Mouse (Mus musculus) spleen, postnatal 10 days (tissue): ENCODE measurements around the gene Cnot2.

Source experiments
- DNase-seq, 2 experiments: peaks; one replicate each; pipeline ENCODE4 v3.0.0; 2021 to 2022; ENCODE audit warnings: low spot score in 2 of 2

Cnot2 gene

GRCm38 (mm10) chr10:116562731-116563480 lies 18.4 kb downstream of the Cnot2 start:
- DNase-seq = no peak

DNA sequence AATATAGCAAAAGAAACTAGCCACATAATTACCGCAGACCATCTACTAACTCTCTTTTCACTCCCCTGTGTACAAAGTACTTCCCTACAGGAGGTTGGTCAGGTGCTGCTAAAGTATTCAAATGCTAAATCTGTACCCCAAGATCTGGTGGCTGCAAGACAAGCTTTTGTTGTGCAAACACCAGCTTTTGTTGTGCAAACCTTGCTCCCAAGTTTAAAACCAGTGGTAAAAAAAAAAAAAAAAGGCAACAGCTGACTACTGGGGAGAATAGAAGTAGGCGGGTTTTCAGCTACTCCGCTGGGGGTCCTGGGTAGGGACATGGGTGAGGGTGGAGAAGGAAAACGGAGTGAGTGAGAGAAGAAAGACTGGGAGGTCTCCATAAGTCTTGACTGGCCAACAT lies 19.1 kb downstream of the Cnot2 start:
- no peak for DNase-seq

- no peak for DNase-seq
Observed at GRCm38 (mm10) chr10:116559171-116559570, 22.1 kb downstream of the Cnot2 start.

DNA sequence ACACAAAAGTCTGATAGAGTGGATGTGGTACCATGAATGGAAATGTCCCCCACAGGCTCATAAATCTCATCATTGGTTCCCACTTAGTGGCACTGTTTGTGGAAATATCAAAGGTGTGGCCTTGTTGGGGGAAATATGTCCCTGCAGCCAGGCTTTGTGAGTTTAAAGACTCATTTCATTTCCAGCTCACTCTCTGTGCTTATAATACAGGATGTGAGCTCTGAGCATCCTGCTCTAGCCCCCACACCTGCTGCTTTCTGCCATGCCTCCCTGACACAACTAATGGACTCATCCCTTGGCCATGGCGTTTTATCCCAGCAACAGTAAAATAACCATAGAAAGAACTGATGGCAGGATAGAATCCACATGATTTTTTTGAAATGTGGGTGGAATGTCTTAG lies 24.1 kb downstream of the Cnot2 start:
- DNase-seq = no peak

DNA sequence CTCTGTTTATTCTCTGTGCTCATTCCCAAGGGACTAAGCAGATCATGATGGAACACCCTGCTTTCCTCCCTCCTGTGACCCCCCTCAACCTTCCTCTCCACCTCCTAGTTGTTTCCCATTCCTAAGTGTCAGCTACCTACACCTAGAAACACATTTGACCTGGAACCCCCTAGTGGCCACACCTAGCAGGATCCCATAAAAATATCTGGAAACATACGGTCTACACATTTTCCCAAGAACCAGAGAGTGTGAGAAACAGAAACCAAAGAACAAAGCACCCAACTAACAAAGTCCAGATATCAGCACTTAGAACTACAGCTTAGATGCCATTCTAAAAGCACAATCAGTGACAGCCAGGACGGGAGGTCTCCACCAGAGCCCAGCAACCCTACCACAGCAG lies 26.9 kb downstream of the Cnot2 start:
- no peak for DNase-seq

DNA sequence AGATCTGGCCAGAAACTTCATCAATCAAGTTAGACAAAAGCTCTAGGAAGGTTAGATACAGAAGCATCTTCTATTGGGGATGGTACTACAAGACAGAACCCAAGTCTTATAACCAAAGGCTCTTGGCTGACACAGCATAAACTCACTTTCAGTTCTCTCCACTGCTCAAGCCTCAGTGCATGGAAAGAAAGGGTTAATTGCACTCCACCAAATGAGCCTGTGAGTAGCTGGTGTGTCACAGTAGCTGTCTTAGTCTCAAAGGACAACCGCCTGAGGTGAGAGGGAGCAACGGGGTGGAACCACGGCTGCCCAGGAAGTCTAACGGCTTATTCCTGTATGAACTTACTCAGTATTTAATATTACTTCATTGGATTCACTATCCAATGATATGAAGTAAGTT lies 33.4 kb downstream of the Cnot2 start:
- no peak for DNase-seq

DNA sequence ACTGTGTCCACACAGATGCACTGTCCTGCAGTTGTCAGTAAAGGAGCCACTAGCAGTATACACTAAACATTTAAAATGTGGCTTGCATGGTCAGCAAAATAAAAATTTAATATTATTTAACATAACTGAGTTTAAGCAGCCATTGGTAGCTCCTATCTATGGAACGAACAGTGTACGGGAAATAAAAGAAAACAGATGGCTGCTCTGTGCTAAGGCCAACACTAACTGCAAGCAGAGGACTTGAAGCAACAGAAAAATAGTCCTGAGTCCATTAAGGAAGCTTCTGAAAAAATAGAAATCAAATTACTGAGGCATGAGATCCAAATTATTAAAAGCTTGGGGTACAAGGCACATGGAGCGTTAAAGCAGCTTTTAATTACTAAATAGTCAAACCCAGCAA lies 35.1 kb downstream of the Cnot2 start:
- no peak for DNase-seq

DNA sequence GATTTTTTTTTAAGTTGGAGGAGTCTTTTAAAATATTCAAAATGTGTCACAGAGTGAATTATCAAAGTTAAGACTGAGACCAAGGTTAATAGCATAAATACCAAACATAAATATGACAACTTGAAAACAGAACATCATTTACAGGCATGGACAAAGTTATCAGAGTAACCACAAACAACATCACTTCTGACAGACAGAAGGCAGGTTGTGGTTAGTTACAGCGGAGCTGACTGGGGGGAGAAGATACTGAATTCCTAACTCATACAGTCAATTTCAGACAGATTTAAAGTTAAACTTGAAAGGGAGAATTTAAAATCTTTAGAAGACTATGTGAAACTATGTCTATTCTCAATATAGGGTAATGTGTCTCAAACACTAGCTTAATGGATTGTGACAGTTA lies 38.2 kb downstream of the Cnot2 start:
- DNase-seq = no peak

GRCm38 (mm10) chr10:116540750-116541149 lies 40.6 kb downstream of the Cnot2 start:
- no peak for DNase-seq

GRCm38 (mm10) chr10:116537495-116537894 lies 43.8 kb downstream of the Cnot2 start:
- DNase-seq = no peak

- no peak for DNase-seq
Observed at GRCm38 (mm10) chr10:116534278-116534677, 47.0 kb downstream of the Cnot2 start.

- no peak for DNase-seq
Observed at GRCm38 (mm10) chr10:116532561-116532960, 48.8 kb downstream of the Cnot2 start.

DNA sequence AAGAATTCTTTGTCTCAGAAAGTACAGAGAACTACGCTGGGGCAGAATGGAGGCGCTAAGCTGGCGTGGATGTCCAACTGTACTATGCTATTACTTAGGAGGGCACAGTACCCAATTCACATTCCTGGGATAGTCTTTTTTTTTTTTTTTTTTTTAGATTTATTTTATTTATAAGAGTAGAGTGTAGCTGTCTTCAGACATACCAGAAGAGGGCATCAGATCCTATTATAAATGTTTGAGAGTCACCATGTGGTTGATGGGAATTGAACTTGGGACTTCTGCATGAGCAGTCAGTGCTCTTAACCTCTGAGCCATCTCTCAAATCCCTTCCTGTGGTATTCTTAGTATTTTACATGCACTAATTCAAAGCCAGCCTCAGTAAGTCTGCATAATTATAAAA lies 50.2 kb downstream of the Cnot2 start:
- DNase-seq = no peak

GRCm38 (mm10) chr10:116519588-116519987 lies 61.7 kb downstream of the Cnot2 start:
- DNase-seq = no peak

DNA sequence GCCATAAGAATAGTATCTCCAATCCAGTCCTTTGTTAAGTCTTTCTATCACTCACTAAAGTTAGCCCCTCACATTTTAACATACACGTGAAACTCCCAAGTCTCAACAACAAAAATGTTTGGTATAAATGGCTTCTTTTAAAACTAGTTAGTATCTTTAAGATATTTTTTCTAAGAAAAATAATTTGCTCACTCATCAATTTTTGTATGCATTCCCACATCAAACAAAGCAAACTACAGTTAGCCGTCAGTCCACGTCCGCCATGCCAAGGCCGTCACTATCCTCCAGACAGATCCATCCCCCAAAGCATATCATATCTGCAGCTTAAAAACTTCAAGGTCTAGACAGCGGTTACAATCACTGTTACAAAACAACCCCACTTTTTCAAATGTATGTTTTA lies 65.7 kb downstream of the Cnot2 start:
- no peak for DNase-seq

GRCm38 (mm10) chr10:116515158-116515557 lies 66.2 kb downstream of the Cnot2 start:
- no peak for DNase-seq

DNA sequence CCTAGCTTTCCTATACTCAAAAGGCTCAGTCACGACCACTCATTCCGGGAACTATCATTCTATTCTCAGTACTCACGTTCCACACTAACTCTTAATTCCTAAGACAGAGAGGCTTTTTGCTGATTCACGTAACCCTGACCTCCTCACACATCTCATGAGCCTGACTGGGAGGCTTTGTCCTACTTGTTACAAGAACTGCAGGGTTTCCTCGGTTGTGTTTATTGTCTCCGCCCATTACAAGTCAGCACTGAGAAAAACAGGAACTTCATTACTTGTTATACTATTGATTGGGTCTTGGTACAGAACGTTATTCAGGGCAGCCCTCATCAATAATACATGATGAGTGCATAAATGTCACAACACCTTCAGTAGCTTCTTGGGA lies 68.1 kb downstream of the Cnot2 start:
- no peak for DNase-seq

GRCm38 (mm10) chr10:116512521-116513253 lies 68.6 kb downstream of the Cnot2 start:
- no peak for DNase-seq

- no peak for DNase-seq
Observed at GRCm38 (mm10) chr10:116505303-116506014, 75.9 kb downstream of the Cnot2 start.

DNA sequence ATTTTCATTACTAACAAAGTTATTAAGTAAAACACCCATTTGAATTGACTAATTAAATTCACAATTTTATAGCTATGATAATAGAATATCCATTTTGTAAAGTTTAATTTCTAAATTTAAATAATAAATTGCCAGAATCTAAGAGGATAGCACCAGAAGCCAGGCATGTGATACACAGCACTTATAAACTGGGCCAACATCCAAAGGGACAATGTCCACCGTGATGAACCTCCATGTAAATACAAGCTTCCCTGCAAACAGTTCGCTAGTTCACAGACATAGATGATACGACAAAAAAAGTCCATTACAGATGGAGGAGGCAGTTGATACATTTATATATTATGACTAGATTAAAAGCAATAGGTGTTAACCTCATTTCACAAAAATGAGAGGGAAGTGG lies 88.5 kb downstream of the Cnot2 start:
- DNase-seq = no peak

DNA sequence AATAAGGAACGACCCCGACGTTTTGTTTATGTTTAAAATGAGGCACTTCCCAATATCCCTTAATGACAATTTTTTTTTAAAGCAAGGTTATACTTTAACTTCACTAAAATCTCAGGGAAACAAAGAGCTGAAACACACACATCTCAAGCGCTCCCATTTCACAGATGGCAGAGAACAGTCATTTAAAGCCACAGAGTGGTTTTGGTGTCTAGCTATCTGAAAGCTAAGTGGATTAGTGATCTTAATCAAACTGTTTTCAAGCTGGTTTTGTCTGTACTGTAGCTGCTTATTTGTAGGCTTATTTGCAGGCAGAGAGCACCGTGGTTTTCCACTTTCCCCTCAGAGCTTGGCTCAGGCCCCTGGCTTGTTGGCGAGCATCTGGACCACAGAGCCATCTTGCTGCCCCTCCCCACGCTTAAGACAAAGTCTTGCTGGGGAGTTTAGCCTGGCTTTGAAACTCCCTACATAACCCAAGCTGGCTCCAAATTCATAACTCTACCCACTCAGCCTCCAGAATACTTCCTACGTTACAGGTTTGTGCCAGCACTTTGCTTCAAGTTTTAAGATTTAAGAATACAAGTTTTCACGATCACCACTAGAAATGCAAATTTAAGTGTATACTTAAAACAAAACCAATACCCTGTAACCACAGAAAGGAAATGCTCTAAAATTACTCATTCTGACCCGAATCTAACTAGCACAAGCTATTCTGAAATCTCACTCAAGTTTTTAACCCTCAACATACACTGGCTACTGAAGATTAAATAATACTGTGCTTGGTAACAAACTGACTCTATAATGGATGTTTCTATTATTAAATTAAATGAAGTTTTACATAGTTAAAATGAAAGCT lies 94.2 kb downstream of the Cnot2 start:
- DNase-seq = no peak

DNA sequence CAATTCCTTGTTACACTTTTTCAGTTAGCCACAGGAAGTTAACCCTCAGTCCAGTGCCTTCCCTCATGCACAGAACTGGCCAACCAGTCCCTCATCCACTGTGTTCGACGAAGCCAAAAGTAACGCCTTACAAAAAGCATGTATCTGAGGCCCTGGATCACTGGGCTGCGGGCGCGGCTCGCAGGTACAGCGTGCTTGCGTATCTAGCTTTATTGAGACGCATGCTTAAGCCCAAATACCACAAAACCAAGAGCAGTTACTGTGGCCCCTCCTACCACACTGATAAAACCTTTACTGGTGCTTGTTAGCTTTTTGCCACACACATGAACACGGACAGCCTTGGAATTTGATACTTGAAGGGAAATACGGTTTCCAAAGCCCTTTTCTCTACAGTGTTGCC lies 99.4 kb downstream of the Cnot2 start:
- no peak for DNase-seq
